Mouse (Mus musculus) gastrocnemius, postnatal 14 days (tissue): ENCODE measurements around the gene Slit3. TPM values are rescaled to one million over a fixed set of nuclear protein-coding genes. Genes with fewer than 3 reads are reported as not detected.

Experiments
- DNase-seq: peaks from one replicate; pipeline ENCODE4 v3.0.0; 2021; ENCODE audit warnings: mixed read lengths
- intact Hi-C: fragments of 180-260 bp; cut with DNase I; formaldehyde crosslinking; loops from one replicate; pipeline ENCODE4 v1.15.1; 2025; ENCODE audit warnings: low total_unique reads
- total RNA-seq, 2 experiments: library from RNA; stranded (reverse); gene quantifications; 2 replicates each; pipeline ENCODE4 v1.2.3; 2021

Gene Slit3
- total RNA-seq, 2 experiments from 2014 or later, result 11.0 to 12.1 TPM

DNA sequence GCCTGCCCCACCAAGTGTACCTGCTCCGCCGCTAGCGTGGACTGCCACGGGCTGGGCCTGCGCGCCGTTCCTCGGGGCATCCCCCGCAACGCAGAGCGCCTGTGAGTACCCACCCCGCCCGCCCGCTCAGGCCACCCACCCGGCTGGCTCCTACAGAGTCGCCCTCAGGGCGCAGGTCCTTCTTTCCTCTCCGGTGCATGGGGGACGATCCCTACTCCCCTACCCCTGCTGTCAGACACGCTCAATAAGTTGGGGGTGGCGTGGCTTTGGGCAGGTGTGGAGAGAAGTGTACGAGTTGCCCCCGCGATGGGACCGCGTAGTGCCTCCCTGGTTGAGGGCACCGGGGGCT, 561 bp downstream of the Slit3 start:
- no peak for DNase-seq
- intact Hi-C loops, result no loop called here

DNA sequence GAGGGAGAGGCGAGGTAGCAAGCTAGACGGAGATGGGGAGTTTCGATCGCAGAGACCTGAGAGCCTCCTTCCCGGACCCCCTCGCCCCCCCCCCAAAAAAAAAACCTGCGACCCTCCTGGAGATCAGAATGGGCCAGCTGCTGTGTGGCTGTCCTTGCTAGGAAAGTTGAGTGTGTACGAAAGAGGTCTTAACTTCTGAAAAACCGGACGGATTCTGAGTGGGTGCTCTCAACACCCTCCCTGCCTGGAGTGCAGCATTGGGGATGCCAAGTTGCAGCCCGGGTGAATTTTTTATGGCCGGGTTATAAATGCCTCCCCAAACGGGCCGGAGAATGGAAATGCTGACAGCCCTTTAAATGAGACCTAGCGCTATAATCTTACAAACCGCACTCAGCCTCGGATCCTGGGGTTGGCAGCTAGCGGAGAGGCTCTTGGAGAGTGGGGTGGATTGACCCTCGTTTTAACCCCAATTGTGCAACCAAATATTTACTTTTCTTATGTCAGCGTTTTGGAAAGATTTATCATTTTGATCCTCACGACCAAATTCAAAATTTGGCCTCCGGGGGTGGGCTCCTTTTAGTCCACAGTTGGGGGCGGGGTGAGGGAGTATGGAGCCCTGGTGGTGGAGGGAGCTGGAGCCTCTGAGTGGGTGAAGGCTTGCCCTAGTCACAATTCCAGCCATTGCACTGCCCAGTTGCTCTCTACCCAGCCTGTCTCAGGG, 1.2 kb downstream of the Slit3 start:
- no peak for DNase-seq
- intact Hi-C loops, result no loop called here

DNA sequence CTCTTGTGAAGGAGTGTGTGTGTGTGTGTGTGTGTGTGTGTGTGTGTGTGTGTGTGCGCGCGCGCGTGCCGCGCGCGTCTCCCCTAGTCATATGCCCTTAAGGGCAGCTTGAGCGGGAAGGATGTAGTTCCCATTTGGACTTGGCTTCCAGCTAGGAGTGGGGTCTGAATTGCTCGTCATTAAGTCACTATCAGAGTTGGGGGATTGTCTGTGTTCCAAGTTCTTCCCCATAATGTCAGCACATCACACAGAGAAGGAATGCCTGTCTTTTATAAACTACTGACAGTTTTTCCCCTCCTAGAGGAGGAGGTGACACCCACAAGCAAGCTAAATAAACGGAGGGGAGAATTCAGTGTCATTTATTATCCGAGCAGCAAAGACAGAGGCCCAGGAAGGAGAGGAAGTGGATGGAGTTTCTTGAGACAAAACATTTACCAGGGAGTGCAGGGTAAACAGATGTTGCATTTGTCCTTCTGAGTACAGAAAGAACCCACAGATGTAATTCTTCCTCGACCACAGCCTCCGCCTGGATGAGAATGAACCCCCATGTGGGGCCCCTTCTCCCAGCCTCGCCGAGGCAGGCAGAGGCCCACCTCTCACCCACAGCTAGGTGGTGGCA, 3.6 kb downstream of the Slit3 start:
- intact Hi-C loops, result no loop called here
- DNase-seq, result no peak

DNA sequence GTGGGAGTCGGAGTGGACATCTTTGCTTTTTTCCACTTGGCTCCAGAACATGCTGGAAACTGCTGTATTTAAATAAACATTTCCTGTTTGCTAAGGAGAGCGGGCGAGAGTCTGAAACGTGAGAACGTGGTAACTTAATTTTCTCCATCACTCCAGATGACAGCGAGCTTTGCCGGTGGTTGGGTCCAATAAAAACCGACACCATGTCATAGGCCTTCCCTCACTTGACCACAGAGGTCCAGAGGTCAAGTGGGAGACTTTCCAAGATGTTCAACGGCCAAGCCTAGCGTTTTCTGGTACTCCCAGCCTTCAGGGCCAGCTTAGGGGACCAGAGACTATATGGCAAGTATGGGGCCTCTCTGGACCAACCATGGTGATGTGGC, 4.1 kb downstream of the Slit3 start:
- intact Hi-C loops, result no loop called here
- no peak for DNase-seq

DNA sequence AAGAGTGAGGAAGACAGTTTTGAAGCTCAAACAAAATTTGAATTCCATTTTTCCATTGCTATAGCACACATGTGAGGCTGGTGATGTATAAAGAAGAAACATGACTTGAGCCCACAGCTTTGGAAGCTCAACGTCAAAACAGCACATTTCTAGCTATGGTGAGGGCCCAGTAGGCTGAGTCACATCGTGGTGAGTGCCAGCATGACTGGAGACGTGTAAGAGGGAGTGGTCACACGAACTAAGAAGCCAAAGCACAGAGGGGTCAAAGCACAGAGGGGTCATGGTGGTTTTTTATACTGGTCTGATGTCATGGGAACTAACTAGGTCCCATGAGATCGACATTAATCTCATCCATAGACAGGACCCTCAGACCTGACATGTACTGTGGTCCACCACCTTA, 10.7 kb downstream of the Slit3 start:
- intact Hi-C loops, result no loop called here
- DNase-seq, result no peak

DNA sequence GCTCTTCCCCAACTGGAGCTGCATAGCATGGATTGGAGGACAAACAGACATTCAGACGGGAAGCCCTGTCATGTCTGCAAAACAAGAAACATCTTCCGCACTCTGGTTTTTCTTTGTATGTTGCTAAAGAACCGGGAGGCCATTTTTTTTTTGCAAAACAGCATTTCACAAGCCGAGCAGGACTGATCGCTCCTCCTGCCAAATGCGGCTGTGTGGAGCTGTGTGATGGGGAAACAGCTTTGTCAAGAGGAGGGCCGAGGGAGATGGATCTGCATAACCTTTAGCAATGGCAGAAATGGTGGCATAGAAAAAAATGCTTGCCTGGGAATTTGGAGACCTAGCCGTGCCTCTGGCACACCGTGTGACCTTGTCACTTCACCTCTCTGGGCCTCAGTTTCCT, 15.6 kb downstream of the Slit3 start:
- no peak for DNase-seq
- intact Hi-C loops, result no loop called here

DNA sequence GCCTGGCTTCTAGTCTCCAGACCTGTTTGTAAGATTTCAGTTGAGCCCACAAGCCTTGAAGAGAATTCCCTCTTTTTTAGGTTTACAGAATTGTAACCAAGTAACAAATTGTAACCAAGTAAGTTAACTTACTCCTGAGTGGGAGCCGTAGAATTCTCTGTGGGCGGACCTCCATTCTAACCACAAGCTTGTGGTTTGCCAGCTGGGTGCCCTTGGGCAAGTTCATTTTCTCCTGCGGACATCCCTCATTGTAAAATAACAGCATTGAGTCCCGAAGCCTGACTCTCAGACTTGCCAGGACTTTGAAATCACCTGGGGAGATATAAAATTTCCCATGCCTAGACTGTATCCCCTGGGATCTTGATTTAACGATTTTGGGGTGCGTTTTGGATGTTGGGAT, 19.1 kb downstream of the Slit3 start:
- DNase-seq, result no peak
- intact Hi-C loops, result no loop called here

DNA sequence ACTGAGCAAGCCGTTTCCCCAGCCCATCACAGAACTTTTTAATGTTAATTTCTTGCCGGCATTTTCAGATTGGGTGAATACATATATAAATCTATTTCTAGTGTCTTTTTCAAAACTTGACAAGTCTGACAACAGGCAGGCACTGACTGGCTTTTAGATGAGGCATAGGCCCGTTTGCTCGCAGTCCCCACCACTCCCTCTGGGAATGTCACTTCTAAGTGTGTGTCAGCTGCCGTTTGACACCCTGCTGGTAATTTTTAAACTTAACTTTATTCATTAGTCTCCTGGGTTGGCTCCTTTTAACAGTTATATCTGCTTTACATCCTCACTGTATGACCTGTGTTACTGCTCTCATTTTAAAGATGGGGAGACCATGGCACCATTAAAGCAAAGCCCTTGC, 21.2 kb downstream of the Slit3 start:
- DNase-seq, result no peak
- intact Hi-C loops, result no loop called here

DNA sequence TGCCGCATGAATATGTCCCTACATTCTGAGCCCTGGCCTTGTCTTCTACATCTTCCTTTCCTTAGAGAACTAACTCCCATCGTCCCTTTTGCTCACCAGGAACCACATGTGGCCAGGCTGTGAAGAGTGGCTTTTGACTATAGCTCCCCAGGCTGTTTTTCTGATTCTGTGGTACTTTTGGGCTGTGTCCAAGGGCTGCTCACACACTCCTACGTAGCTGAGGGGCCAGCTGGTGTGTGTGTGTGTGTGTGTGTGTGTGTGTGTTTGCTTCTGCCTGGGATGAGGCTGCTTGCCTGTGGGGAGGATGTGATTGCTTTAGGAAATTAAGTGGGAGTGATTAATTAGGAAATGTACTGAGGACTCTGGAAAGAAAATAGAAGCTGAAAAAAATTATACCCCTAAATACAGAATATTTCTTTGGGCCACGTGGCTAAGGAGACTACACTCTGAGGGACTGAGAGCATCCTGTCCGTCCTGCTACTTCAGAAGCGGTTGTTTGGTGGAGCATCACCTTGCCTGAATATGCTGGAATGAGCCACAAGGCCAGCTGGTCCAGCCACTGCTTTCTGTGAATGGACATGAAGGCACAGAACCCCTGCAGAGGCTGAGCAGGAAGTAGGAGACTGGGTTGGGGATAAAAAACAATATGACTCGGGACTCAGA, 21.8 kb downstream of the Slit3 start:
- DNase-seq, result no peak
- intact Hi-C loops, result no loop called here

DNA sequence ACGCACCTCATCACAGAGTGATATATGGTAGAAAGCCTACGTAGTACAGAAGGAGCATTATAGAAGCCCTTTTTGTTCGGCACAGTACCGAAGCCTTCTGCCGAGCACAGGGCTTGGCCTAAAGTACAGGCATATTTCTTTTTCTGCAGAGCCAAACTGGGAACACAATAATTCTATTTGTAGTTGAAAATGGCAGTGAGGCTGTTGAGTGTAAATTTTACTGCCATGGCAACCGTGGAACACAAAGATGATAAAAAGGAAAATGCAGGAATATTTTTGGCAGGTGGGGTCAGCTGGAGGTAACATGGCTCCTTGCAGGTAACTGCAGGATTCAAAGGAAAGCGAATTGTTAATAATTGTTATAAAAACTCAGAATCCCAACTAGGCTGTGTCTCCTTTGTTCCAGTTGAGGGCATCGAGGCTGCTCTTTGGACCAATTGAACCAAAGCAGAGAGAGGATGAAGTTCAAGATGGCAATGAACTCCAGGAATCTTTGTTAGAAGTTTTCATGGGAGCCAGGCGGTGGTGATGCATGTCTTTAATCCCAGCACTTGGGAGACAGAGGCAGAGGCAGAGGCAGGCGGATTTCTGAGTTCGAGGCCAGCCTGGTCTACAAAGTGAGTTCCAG, 26.9 kb downstream of the Slit3 start:
- no peak for DNase-seq
- intact Hi-C loops, result no loop called here

DNA sequence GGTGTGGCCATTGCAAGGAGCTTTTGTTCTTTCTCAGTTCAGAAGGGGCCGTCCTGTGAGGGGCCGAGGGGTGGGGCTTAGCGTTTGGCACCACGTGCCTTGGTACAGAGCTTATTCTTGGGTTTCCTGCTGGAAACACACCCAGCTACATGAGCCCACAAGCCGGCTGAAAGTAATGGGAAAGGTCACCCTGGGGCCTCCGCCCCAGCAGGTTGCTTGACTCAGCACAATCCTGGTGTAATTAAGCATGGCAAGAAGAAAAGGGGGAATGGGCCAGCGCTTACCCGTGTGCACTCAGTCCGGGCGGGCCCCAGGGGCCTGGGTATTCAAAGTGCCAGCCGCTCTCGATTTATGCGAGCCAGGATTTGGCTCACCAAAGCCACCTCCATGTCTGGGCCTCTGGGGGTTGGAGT, 30.5 kb downstream of the Slit3 start:
- no peak for DNase-seq
- intact Hi-C loops, result no loop called here

DNA sequence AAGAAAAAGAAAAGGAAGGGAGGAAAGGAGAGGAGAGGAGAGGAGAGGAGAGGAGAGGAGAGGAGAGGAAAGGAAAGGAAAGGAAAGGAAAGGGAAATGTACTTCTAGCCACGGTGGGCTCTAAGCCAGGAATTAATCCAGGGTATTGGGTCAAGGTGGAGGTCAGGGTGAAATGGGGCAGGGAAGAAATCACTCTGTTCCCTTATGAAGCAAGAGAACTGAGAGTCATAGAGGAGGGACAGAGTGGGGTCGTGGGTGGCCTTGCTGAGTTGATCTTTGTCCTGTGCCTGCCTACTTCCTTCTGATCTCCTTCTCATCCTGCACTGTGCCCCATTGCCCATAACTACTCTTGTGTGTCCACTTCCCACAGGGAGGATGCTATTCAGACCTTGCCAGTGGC, 31.9 kb downstream of the Slit3 start:
- intact Hi-C loops, result no loop called here
- DNase-seq, result no peak

DNA sequence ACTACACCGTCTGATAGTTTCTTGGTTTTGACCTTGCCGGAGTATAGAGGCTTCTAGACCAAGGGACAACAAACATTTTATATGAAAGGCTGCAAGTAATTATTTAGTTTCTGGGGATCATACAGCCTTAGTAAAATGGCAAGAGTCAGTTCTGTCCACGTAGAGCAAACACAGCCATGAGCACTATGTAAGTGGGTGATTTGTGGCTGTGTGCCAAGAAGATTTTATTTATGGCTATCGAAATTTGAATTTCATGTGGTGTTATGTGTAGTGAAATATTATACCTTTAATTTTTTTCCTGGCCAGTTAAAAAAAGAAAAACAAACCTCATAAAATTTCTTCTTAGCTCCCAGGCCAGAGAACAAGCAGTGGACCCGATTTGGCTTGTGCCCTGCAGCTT, 33.4 kb downstream of the Slit3 start:
- intact Hi-C loops, result no loop called here
- DNase-seq, result no peak

DNA sequence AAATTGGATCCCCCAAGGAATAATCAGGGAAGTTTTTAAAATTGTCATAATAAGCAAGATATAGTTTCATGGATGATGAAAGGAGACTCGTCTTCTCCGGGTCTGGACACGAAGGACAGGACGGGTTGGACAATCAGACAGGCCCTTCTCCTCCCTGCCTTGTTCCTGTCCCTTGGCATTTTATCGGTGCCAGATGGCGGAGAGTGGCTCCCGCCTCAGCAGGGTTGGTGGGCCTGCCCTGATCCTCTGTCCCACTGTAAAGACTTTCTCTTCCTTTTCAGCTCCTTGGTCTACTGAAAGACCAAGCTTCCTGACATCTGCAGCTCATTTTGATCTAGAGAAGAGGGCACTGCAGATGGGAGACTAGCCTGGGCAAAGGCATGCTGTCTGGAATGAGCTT, 34.3 kb downstream of the Slit3 start:
- no peak for DNase-seq
- intact Hi-C loops, result no loop called here

DNA sequence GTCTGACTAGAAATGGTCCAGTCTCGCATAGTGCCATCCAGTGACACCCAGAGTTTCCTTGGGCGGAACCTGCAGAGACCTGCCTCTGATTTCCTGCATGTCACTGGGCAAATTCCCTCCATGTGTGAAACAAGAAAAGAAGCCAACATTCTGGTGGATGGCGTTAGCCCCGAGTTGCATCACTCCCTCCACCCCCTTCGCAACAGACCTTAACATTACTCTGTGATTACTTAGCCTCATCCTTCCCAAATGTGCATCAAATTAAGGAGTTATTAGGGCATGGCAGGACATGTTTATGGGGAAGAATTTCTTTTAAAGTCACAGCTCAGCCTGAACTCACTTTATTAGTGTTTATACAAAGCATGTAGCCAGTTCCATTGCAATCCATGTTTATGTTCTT, 35.7 kb downstream of the Slit3 start:
- no peak for DNase-seq
- intact Hi-C loops, result no loop called here

DNA sequence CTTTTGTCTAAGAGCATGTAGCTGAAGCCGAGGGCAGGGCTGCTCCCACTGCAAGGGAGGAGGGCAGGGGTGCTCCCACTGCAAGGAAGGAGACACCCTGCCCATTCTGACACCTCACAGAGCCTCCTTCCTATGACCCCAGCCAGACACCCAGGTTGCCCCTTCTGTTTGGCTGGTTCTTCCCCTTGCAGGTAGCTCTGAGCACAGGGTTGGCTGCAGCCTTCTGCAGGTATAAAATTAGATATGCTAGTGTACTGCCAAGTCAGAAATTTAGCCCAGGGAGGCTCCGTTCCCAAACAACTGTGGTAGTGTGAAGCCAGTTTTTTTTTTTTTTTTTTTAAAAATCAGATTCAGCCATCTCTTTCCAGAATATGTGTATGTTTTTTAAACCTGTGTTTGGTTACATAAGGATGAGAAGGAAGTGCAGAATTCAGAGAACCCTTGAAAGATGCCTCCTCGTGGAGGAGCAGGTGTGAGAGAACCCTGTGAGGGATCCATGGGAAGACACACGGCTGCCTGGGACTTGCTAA, 39.7 kb downstream of the Slit3 start:
- intact Hi-C loops, result no loop called here
- no peak for DNase-seq

DNA sequence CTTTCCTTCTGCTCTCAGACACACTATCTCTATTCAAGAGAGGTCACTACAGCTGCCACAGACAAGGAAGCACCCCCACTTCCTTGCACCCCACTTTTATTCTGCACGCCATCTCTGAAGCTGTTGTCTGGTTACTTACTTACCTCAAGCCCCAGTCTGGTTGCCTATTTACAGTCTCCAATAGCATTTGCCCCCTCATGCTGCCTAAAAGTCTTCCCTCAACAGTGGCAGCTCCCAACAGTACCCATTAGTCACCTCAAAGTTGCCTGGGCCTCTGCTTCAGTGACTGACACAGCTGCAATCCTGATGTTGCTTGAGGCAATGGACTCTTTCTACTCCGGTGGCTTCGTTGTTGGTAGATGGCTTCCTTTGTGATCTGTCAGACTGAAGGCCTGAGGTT, 42.4 kb downstream of the Slit3 start:
- intact Hi-C loops, result no loop called here

DNA sequence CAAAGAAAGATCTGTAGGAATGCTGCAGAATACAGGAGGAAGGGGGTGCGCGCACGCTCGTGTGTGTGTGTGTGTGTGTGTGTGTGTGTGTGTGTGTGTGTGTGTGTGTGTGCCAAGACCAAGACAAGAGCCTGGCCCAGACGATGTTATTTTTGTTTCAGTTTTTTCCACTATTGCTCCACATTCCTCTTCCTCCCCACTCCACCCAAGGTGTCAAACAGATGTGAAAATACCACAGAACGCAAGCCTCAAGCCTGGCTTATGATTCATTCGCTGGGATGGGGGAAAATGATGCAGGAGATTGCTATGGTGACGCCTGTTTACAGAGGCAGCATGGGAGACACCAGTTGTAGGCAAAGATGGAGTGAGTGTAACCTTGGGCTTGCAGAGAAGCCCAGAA, 46.2 kb downstream of the Slit3 start:
- DNase-seq, result no peak
- intact Hi-C loops, result no loop called here

More for the DNA sequence above, 42.4 kb downstream of the Slit3 start:
- DNase-seq, result no peak

DNA sequence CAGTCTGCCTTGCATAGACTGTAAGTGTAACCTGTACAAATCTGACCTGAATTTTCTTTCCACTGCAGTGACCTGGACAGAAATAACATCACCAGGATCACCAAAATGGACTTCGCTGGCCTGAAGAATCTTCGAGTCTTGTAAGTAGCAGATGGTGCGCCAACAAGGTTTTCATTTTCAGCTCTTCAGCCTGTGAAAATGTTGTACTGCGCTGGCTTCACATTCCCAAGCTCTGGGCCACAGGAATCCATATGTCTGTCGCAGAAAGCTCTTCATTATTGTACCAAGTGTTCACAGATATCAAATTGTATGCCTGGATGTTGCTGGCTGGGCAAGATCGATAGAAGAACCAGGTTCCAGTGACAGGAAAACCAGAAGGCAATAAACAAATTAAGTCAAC, 50.5 kb downstream of the Slit3 start:
- DNase-seq, result no peak
- intact Hi-C loops, result no loop called here

DNA sequence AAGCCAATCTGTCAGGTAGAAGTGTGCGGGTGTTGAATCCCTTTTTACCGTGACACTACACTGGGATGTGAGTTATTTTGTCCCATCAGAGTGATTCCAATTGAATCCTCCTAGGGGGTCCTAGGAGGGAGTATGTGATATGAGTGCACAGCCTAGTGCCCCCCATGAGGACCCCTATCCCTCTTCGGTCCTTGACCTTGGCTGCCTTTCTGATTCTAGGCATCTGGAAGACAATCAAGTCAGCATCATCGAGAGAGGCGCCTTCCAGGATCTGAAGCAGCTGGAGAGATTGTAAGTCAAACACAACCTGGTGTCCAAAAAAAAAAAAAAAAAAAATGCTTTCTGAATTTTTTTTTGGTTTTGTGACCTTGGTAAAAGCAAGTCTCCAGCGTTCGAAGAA, 56.5 kb downstream of the Slit3 start:
- intact Hi-C loops, result no loop called here
- no peak for DNase-seq
